Mouse (Mus musculus): ENCODE measurements around the gene Susd1. TPM values are rescaled to one million over a fixed set of nuclear protein-coding genes. Genes with fewer than 3 reads are reported as not detected.
A peak's percentile ranks its signal among the peaks of the same experiment; 100 is the strongest.

Gene Susd1
- polyA plus RNA-seq, 1 experiment from 2014 or later: 3.7 TPM

GRCm38 (mm10) chr4:59429128-59429527 lies 9.3 kb downstream of the Susd1 start:
- Histone ChIP-seq H3K27me3 (no peaks in the 10 kb centered on the region), H3K4me2 (no peak overlapping the region), H3K4me3 (no peak overlapping the region), H3K27ac (no peak overlapping the region), H3K9ac (no peak overlapping the region), H3K9me3 (replicated peaks) (no peaks in the 10 kb centered on the region), H3K36me3 (no peaks in the 10 kb centered on the region), H3K4me1 (replicated peaks) (peaks cover 8% of the 10 kb centered on the region; the same call in 1 of the 2 replicates)
- no peak for ATAC-seq (replicated peaks; ENCODE audit: insufficient number of reproducible peaks, insufficient read depth, low FRiP score, low read depth)
- 75% methylated on average over 6 of the region's 6 CpGs for WGBS

GRCm38 (mm10) chr4:59426429-59426828 lies 12.0 kb downstream of the Susd1 start:
- H3K4me1 ChIP-seq (replicated peaks): peaks cover 4% of the 10 kb centered on the region; the same call in 1 of the 2 replicates
- no peaks in the 10 kb centered on the region for H3K9me3 ChIP-seq (replicated peaks)
- H3K4me2 ChIP-seq: no peak overlapping the region
- WGBS: 85% methylated on average over 5 of the region's 5 CpGs
- H3K36me3 ChIP-seq: no peaks in the 10 kb centered on the region
- no peak overlapping the region for H3K4me3 ChIP-seq
- ATAC-seq (replicated peaks; ENCODE audit: insufficient number of reproducible peaks, insufficient read depth, low FRiP score, low read depth): no peak
- H3K27me3 ChIP-seq: no peaks in the 10 kb centered on the region
- no peak overlapping the region for H3K9ac ChIP-seq
- H3K27ac ChIP-seq: no peak overlapping the region

- Histone ChIP-seq H3K27me3 (no peaks in the 10 kb centered on the region), H3K9ac (no peak overlapping the region), H3K36me3 (no peaks in the 10 kb centered on the region), H3K4me2 (no peak overlapping the region), H3K27ac (peak overlapping the region; percentile 14; the same call in 1 of the 2 replicates), H3K9me3 (replicated peaks) (no peaks in the 10 kb centered on the region), H3K4me1 (replicated peaks) (no peaks in the 10 kb centered on the region; the same call in 1 of the 2 replicates), H3K4me3 (no peak overlapping the region)
- ATAC-seq (replicated peaks; ENCODE audit: insufficient number of reproducible peaks, insufficient read depth, low FRiP score, low read depth): no peak
Measured at GRCm38 (mm10) chr4:59422808-59423207, 15.6 kb downstream of the Susd1 start.

DNA sequence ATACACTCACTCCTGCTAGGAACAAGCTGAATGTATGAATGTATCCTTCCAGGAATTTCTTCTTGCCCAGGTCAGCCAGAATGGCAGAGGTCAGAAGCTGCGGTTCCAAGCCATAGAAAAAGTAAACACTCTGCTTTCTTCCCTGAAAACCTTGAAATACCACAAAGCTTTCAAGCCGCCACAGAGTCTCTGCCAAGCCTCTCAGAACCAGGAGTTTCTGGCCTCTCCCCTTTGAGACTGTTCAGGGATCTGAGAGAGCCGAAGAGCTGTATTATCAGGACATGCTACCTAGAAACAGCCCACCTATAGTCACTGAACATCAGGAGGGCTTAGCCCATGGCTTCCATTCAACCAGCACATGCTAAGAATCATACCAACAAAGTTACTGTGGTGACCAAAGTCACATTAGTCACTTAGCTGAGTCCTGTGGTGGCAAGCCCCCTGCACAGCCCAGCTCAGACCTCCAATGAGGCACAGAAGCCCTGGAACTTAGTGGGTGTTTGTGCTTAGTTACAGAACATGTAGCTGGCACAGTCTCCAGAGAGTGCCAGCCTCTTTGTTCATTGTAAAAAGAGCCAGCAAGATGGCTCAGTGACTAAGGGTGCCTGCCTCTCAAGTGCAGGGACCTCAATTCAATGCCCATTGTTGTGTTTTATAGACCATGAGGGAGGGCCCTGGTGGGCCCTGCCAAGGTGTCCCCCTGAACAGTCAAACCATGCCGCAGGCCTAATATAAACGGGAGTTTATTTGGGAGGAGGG lies 16.2 kb downstream of the Susd1 start:
- 0 out of 2 replicates have a peak, but pooled peaks have one; percentile 18 for ATAC-seq (replicated peaks; ENCODE audit: insufficient number of reproducible peaks, insufficient read depth, low FRiP score, low read depth)
- 69% methylated on average over 5 of the region's 5 CpGs for WGBS
- Histone ChIP-seq H3K27me3 (no peaks in the 10 kb centered on the region), H3K36me3 (no peaks in the 10 kb centered on the region), H3K4me1 (replicated peaks) (no peaks in the 10 kb centered on the region; the same call in 1 of the 2 replicates), H3K9ac (no peak overlapping the region), H3K27ac (peak overlapping the region; percentile 14; the same call in 1 of the 2 replicates), H3K4me3 (no peak overlapping the region), H3K9me3 (replicated peaks) (no peaks in the 10 kb centered on the region), H3K4me2 (no peak overlapping the region)

DNA sequence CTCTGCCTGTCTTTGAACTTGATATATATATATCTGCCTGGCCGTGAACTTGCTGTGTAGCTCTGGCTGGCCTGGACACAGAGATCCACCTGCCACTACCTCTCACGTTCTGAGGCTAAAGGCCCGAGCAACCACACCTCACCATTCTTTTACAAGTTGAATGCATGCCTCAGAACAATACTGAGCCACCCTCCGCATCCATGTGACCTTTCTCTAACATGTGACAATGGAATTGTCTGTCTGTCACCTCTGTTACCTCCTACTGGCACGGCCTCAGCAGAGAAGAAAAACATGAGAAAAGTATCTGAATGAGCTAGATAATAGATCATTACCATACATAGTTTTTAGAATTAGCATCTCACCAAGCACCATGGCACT lies 17.1 kb downstream of the Susd1 start:
- Histone ChIP-seq H3K36me3 (no peaks in the 10 kb centered on the region), H3K4me1 (replicated peaks) (no peaks in the 10 kb centered on the region; the same call in 1 of the 2 replicates), H3K27ac (no peak overlapping the region), H3K4me3 (no peak overlapping the region), H3K27me3 (no peaks in the 10 kb centered on the region), H3K4me2 (no peak overlapping the region), H3K9ac (no peak overlapping the region), H3K9me3 (replicated peaks) (no peaks in the 10 kb centered on the region)
- no peak for ATAC-seq (replicated peaks; ENCODE audit: insufficient number of reproducible peaks, insufficient read depth, low FRiP score, low read depth)
- 67% methylated on average over 5 of the region's 5 CpGs for WGBS

DNA sequence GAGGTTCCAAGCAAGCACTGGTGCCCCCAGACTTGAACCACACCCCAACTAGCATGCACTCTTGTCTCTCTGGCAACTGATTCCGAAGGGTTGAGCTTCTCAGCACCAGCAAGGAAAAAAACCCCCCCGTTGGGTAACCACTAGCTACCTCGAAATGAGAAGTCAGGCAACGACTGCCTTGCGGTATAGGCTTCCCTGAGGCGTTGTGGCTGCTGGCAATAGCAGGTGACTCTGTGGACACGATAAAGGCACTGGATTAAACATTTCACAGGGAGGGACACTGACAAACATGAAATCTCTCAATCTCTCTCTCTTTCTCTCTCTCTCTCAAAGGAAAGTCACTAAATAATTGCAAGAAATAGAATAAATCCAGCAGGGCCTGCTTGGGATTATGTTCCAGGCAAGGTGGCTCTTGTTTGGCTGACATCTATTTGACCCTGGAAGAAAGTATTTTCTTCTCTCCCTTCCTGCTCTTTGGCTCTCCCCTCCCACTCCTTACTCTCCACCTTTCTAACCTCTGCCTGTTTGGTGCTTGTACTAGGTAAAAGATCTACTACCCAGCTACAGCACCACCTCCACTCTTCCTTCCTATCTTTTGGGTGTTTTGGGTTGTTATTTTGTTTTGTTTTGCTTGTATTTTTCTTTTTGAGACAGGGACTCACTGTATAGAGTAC lies 17.6 kb downstream of the Susd1 start:
- no peak for ATAC-seq (replicated peaks; ENCODE audit: insufficient number of reproducible peaks, insufficient read depth, low FRiP score, low read depth)
- Histone ChIP-seq H3K4me1 (replicated peaks) (no peaks in the 10 kb centered on the region; the same call in 1 of the 2 replicates), H3K4me3 (no peak overlapping the region), H3K27ac (no peak overlapping the region), H3K9me3 (replicated peaks) (no peaks in the 10 kb centered on the region), H3K36me3 (no peaks in the 10 kb centered on the region), H3K27me3 (no peaks in the 10 kb centered on the region), H3K9ac (no peak overlapping the region), H3K4me2 (no peak overlapping the region)
- WGBS: 85% methylated on average over 7 of the region's 7 CpGs

GRCm38 (mm10) chr4:59419211-59419610 lies 19.2 kb downstream of the Susd1 start:
- ATAC-seq (replicated peaks; ENCODE audit: insufficient number of reproducible peaks, insufficient read depth, low FRiP score, low read depth): no peak
- 83% methylated on average over 4 of the region's 4 CpGs for WGBS

GRCm38 (mm10) chr4:59413428-59413827 lies 25.0 kb downstream of the Susd1 start:
- Histone ChIP-seq H3K4me1 (replicated peaks) (no peaks in the 10 kb centered on the region), H3K27me3 (no peaks in the 10 kb centered on the region), H3K4me3 (no peak overlapping the region), H3K27ac (no peak overlapping the region), H3K4me2 (no peak overlapping the region), H3K36me3 (no peaks in the 10 kb centered on the region), H3K9ac (no peak overlapping the region), H3K9me3 (replicated peaks) (no peaks in the 10 kb centered on the region)
- 88% methylated on average over 5 of the region's 5 CpGs for WGBS
- ATAC-seq (replicated peaks; ENCODE audit: insufficient number of reproducible peaks, insufficient read depth, low FRiP score, low read depth): no peak

More at GRCm38 (mm10) chr4:59419211-59419610, 19.2 kb downstream of the Susd1 start:
- Histone ChIP-seq H3K4me1 (replicated peaks) (no peaks in the 10 kb centered on the region; the same call in 1 of the 2 replicates), H3K27ac (no peak overlapping the region), H3K9ac (no peak overlapping the region), H3K36me3 (no peaks in the 10 kb centered on the region), H3K4me3 (no peak overlapping the region), H3K27me3 (no peaks in the 10 kb centered on the region), H3K9me3 (replicated peaks) (no peaks in the 10 kb centered on the region), H3K4me2 (no peak overlapping the region)

- WGBS: 82% methylated on average over 9 of the region's 9 CpGs
- ATAC-seq (replicated peaks; ENCODE audit: insufficient number of reproducible peaks, insufficient read depth, low FRiP score, low read depth): no peak
- no peaks in the 10 kb centered on the region for H3K36me3 ChIP-seq
Measured at GRCm38 (mm10) chr4:59411153-59411552, 27.3 kb downstream of the Susd1 start.

GRCm38 (mm10) chr4:59407766-59408165 lies 30.7 kb downstream of the Susd1 start:
- H3K9me3 ChIP-seq (replicated peaks): no peaks in the 10 kb centered on the region
- ATAC-seq (replicated peaks; ENCODE audit: insufficient number of reproducible peaks, insufficient read depth, low FRiP score, low read depth): no peak
- no peaks in the 10 kb centered on the region for H3K36me3 ChIP-seq
- H3K9ac ChIP-seq: no peak overlapping the region
- no peak overlapping the region for H3K27ac ChIP-seq
- WGBS: 81% methylated on average over 4 of the region's 4 CpGs
- H3K4me3 ChIP-seq: no peak overlapping the region
- no peak overlapping the region for H3K4me2 ChIP-seq
- H3K27me3 ChIP-seq: no peaks in the 10 kb centered on the region
- peaks cover 11% of the 10 kb centered on the region for H3K4me1 ChIP-seq (replicated peaks)

More at GRCm38 (mm10) chr4:59411153-59411552, 27.3 kb downstream of the Susd1 start:
- Histone ChIP-seq H3K9me3 (replicated peaks) (no peaks in the 10 kb centered on the region), H3K9ac (no peak overlapping the region), H3K4me3 (no peak overlapping the region), H3K27me3 (no peaks in the 10 kb centered on the region), H3K4me1 (replicated peaks) (no peaks in the 10 kb centered on the region), H3K4me2 (no peak overlapping the region), H3K27ac (no peak overlapping the region)

GRCm38 (mm10) chr4:59404375-59404774 lies 34.1 kb downstream of the Susd1 start:
- Histone ChIP-seq H3K4me3 (peak overlapping the region; percentile 9; the same call in 1 of the 2 replicates), H3K4me2 (peak overlapping the region; percentile 52), H3K36me3 (no peaks in the 10 kb centered on the region), H3K9me3 (replicated peaks) (no peaks in the 10 kb centered on the region), H3K9ac (no peak overlapping the region), H3K27me3 (no peaks in the 10 kb centered on the region), H3K27ac (peak overlapping the region; percentile 71), H3K4me1 (replicated peaks) (peaks cover 11% of the 10 kb centered on the region)
- ATAC-seq (replicated peaks; ENCODE audit: insufficient number of reproducible peaks, insufficient read depth, low FRiP score, low read depth): peak; percentile 79
- WGBS: 19% methylated on average over 6 of the region's 6 CpGs

All from heart, embryonic 15.5 days (tissue).